Mouse (Mus musculus): ENCODE measurements around the gene Rpl39.
A peak's percentile ranks its signal among the peaks of the same experiment; 100 is the strongest.

The Rpl39 gene

GRCm38 (mm10) chrX:37063902-37064301, 21.3 kb downstream of the Rpl39 start:
- DNase-seq = no peak

GRCm38 (mm10) chrX:37048890-37049823, 36.0 kb downstream of the Rpl39 start:
- DNase-seq = no peak

- DNase-seq = no peak
These were observed 36.9 kb downstream of the Rpl39 start, which contains the start of gene Sowahd for GRCm38 (mm10) chrX:37048066-37048889. Gene Sowahd, plus strand, starts transcription at chrX:37048845.

- peak; percentile 58 for DNase-seq
These were observed 42.5 kb downstream of the Rpl39 start for GRCm38 (mm10) chrX:37042726-37043125.
